Mouse (Mus musculus) hindbrain, embryonic 11.5 days (tissue): ENCODE measurements at regions not wholly inside any gene's neighbourhood (a gene's known extent, or its start where the extent isn't known, plus 50 kb on each side); places are given as distances from the start of the nearest gene placed in this dataset.

Experiments used
- ATAC-seq: fragments of 200-750 bp; cut with Nextera tagmentation; 2 replicates; pipeline ENCODE4 v1.8.0; 2017; ENCODE audit warnings: mild to moderate bottlenecking, moderate TSS enrichment, moderate library complexity; ENCODE audit not compliant: low FRiP score
- DNase-seq: peaks from one replicate; pipeline ENCODE4 v3.0.0-alpha.2; 2015; ENCODE audit warnings: low spot score
- H3K27ac ChIP-seq: fragments of 300-500 bp; sonication (generic); 2 replicates; pipeline ENCODE4 v1.5.1; 2014; ENCODE audit warnings: mild to moderate bottlenecking, low read depth, low read length
- H3K27me3 ChIP-seq: fragments of 300-500 bp; sonication (generic); 2 replicates; pipeline ENCODE4 v1.6.1; 2014; ENCODE audit warnings: mild to moderate bottlenecking, low read length, moderate library complexity, mixed read lengths; ENCODE audit not compliant: control insufficient read depth, insufficient read depth
- H3K36me3 ChIP-seq: fragments of 300-500 bp; sonication (generic); 2 replicates; pipeline ENCODE4 v1.6.1; 2014; ENCODE audit warnings: mild to moderate bottlenecking, low read length, moderate library complexity, mixed read lengths; ENCODE audit not compliant: control insufficient read depth, insufficient read depth
- H3K4me1 ChIP-seq: fragments of 300-500 bp; sonication (generic); replicated peaks from 2 replicates; pipeline ENCODE4 v1.6.1; 2014; ENCODE audit warnings: low read length, mixed read lengths; ENCODE audit not compliant: control insufficient read depth, insufficient read depth
- H3K4me2 ChIP-seq: fragments of 300-500 bp; sonication (generic); replicated peaks from 2 replicates; pipeline ENCODE4 v1.6.1; 2014; ENCODE audit warnings: mild to moderate bottlenecking, low read depth, low read length
- H3K4me3 ChIP-seq: fragments of 300-500 bp; sonication (generic); 2 replicates; pipeline ENCODE4 v1.5.1; 2014; ENCODE audit warnings: low read depth, low read length
- H3K9ac ChIP-seq: fragments of 300-500 bp; sonication (generic); 2 replicates; pipeline ENCODE4 v1.6.1; 2014; ENCODE audit warnings: low read depth, low read length
- H3K9me3 ChIP-seq: fragments of 300-500 bp; sonication (generic); 2 replicates; pipeline ENCODE4 v1.6.1; 2016; ENCODE audit warnings: low read length; ENCODE audit not compliant: control insufficient read depth
- WGBS: fragments of 180-500 bp; shearing (Covaris S2); extraction: QIAGEN DNeasy Blood & Tissue Kit; methylation state at CpG from one replicate; pipeline ENCODE4 v1.1.7; 2014; 5-methylcytosine and 5-hydroxymethylcytosine counted together

- 0 out of 2 replicates have a peak, but pooled peaks have one; percentile 19 for ATAC-seq
- no peak overlapping the region for H3K27ac ChIP-seq
- no peaks in the 10 kb centered on the region for H3K9me3 ChIP-seq
- H3K4me2 ChIP-seq = no peak overlapping the region
- no peaks in the 10 kb centered on the region for H3K27me3 ChIP-seq
- peak; percentile 62 for DNase-seq
- H3K4me1 ChIP-seq = no peaks in the 10 kb centered on the region
- no peak overlapping the region for H3K4me3 ChIP-seq
- H3K36me3 ChIP-seq = no peaks in the 10 kb centered on the region
- 31% methylated on average over 8 of the region's 8 CpGs for WGBS
- no peak overlapping the region for H3K9ac ChIP-seq
Observed at GRCm38 (mm10) chr3:34198228-34198627, 117.1 kb upstream of the Dnajc19 start.

GRCm38 (mm10) chr3:34197163-34197455 is 116.0 kb upstream of the Dnajc19 start:
- no peaks in the 10 kb centered on the region for H3K9me3 ChIP-seq
- no peaks in the 10 kb centered on the region for H3K27me3 ChIP-seq
- no peak for DNase-seq
- no peak for ATAC-seq
- 0 out of 2 replicates have a peak overlapping the region, but pooled peaks have one; percentile 20 for H3K4me2 ChIP-seq
- 26% methylated on average over 10 of the region's 10 CpGs for whole genome bisulfite sequencing
- no peak overlapping the region for H3K27ac ChIP-seq
- no peaks in the 10 kb centered on the region for H3K4me1 ChIP-seq
- no peak overlapping the region for H3K4me3 ChIP-seq
- no peak overlapping the region for H3K9ac ChIP-seq
- no peaks in the 10 kb centered on the region for H3K36me3 ChIP-seq

- peak; percentile 39 for DNase-seq
- Histone ChIP-seq H3K36me3 (no peaks in the 10 kb centered on the region), H3K9me3 (no peaks in the 10 kb centered on the region), H3K4me1 (no peaks in the 10 kb centered on the region), H3K27ac (no peak overlapping the region), H3K4me2 (peak overlapping the region; percentile 20), H3K27me3 (no peaks in the 10 kb centered on the region), H3K9ac (no peak overlapping the region), H3K4me3 (no peak overlapping the region)
- no peak for ATAC-seq
- WGBS = 27% methylated on average over 22 of the region's 22 CpGs
Observed at GRCm38 (mm10) chr3:34196451-34197162, 115.5 kb upstream of the Dnajc19 start.

GRCm38 (mm10) chr3:34195729-34196450 is 114.8 kb upstream of the Dnajc19 start:
- no peaks in the 10 kb centered on the region for H3K4me1 ChIP-seq
- DNase-seq (peak; percentile 27), ATAC-seq (0 out of 2 replicates have a peak, but pooled peaks have one; percentile 33)
- H3K27me3 ChIP-seq = no peaks in the 10 kb centered on the region
- no peak overlapping the region for H3K4me2 ChIP-seq
- no peak overlapping the region for H3K9ac ChIP-seq
- H3K36me3 ChIP-seq = no peaks in the 10 kb centered on the region
- no peaks in the 10 kb centered on the region for H3K9me3 ChIP-seq
- H3K27ac ChIP-seq = no peak overlapping the region
- H3K4me3 ChIP-seq = no peak overlapping the region
- WGBS = 61% methylated on average over 13 of the region's 13 CpGs

- Histone ChIP-seq H3K27me3 (no peaks in the 10 kb centered on the region), H3K4me3 (no peak overlapping the region), H3K9ac (no peak overlapping the region), H3K9me3 (no peaks in the 10 kb centered on the region), H3K4me1 (no peaks in the 10 kb centered on the region), H3K4me2 (no peak overlapping the region), H3K27ac (no peak overlapping the region), H3K36me3 (no peaks in the 10 kb centered on the region)
- DNase-seq (no peak), ATAC-seq (no peak)
- WGBS = 79% methylated on average over 6 of the region's 6 CpGs
Observed at GRCm38 (mm10) chr3:34173416-34174097, 92.4 kb upstream of the Dnajc19 start.

- no peak overlapping the region for H3K4me3 ChIP-seq
- H3K27me3 ChIP-seq = no peaks in the 10 kb centered on the region
- H3K9me3 ChIP-seq = no peaks in the 10 kb centered on the region
- no peak overlapping the region for H3K4me2 ChIP-seq
- no peak for DNase-seq
- no peaks in the 10 kb centered on the region for H3K36me3 ChIP-seq
- no peaks in the 10 kb centered on the region for H3K4me1 ChIP-seq
- ATAC-seq = no peak
- H3K27ac ChIP-seq = no peak overlapping the region
- WGBS = 61% methylated on average over 4 of the region's 4 CpGs
- no peak overlapping the region for H3K9ac ChIP-seq
Observed at GRCm38 (mm10) chr3:34172899-34173298, 91.8 kb upstream of the Dnajc19 start.

GRCm38 (mm10) chr3:34171893-34172292 is 90.8 kb upstream of the Dnajc19 start:
- no peaks in the 10 kb centered on the region for H3K27me3 ChIP-seq
- H3K9me3 ChIP-seq = no peaks in the 10 kb centered on the region
- no peaks in the 10 kb centered on the region for H3K36me3 ChIP-seq
- no peak overlapping the region for H3K27ac ChIP-seq
- no peak overlapping the region for H3K4me3 ChIP-seq
- DNase-seq = no peak
- H3K4me2 ChIP-seq = no peak overlapping the region
- no peak overlapping the region for H3K9ac ChIP-seq
- no peak for ATAC-seq
- 64% methylated on average over 6 of the region's 6 CpGs for WGBS
- no peaks in the 10 kb centered on the region for H3K4me1 ChIP-seq

GRCm38 (mm10) chr3:34168087-34168486 is 87.0 kb upstream of the Dnajc19 start:
- Histone ChIP-seq H3K4me3 (no peak overlapping the region), H3K27me3 (no peaks in the 10 kb centered on the region), H3K27ac (no peak overlapping the region), H3K4me2 (no peak overlapping the region), H3K9ac (no peak overlapping the region), H3K36me3 (no peaks in the 10 kb centered on the region), H3K9me3 (no peaks in the 10 kb centered on the region), H3K4me1 (no peaks in the 10 kb centered on the region)
- WGBS = 93% methylated on average over 1 of the region's 1 CpGs
- ATAC-seq (no peak), DNase-seq (no peak)
